ENCODE assay signal across 13 mouse cellular contexts in the genomic region with DNA sequence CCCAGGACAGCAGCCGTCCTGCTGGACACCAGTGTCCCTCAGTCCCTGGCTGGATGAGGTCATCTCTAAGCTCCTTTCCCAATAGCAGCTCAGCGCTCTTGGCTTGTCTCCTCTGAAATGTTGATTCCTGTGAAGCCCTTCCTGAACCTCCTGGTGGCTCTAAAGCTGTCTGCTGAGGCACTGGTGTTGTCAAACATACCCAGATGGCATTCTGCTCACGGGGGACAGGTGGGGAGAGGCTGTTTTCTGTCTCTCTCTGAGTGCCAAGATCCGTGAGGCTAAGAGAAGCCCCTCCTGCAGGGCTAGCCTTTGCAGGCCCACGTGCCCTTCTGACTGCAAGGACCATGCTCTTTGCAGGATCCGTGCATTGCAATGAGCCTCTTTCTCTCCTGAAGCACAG. TPM values are rescaled to one million over a fixed set of nuclear protein-coding genes. Genes with fewer than 3 reads are reported as not detected.
DNase-seq lines count a peak whose midpoint lies in the region; ATAC-seq and TF ChIP-seq lines count a peak whose summit lies in the region.
"Not testable (repeated sequence)": the region's sequence is repeated elsewhere in the genome, so short reads cannot be mapped to it uniquely, and the experiment has no call there.
"Had no signal": no experiment of that assay in that cellular context is flagged by ENCODE, and none has a peak within 500 bp of the region (broad histone marks: within the 10 kb centered on the region; RNA-seq: fewer than 3 reads in every experiment).

No protein-coding gene starts in this region.

- H3K4me2 ChIP-seq in hindbrain, postnatal 0 days (ENCODE audit: low read depth, low read length), result not testable (repeated sequence)

- H3K9me3 ChIP-seq in hindbrain, postnatal 0 days (ENCODE audit: low read length), result not testable (repeated sequence)

- intact Hi-C loops in left cerebral cortex, postnatal 4 days (cut with DNase I), result not testable (repeated sequence)

- not testable (repeated sequence) for H3K9ac ChIP-seq in hindbrain, postnatal 0 days (replicated peaks; ENCODE audit: low read length)

- not testable (repeated sequence) for H3K4me1 ChIP-seq in hindbrain, postnatal 0 days (ENCODE audit: insufficient read depth, low read length)

- not testable (repeated sequence) for H3K27ac ChIP-seq in hindbrain, postnatal 0 days

- 58% methylated on average over 6 of the region's 6 CpGs for WGBS in hindbrain, postnatal 0 days

- not testable (repeated sequence) for H3K27me3 ChIP-seq in hindbrain, postnatal 0 days (ENCODE audit: insufficient read depth, low read length)

- DNase-seq in brain, adult 2 months (ENCODE audit: low read depth, low spot score), result peak; percentile 96
- peak; percentile 95 for DNase-seq in cerebellum, adult 11-12 months
- peak; percentile 79 for DNase-seq in cerebellum, adult 8-10 months
- peak; percentile 76 to 80 for DNase-seq in cerebellum, postnatal 10 days
- DNase-seq in cerebellum, postnatal 36 days, result peak; percentile 79 to 84
- DNase-seq in hindbrain, postnatal 0 days (ENCODE audit: low spot score), result not testable (repeated sequence)
- DNase-seq in left cerebral cortex, postnatal 4 days, result peak; percentile 42

- ATAC-seq in hindbrain, postnatal 0 days, result 0 out of 2 replicates have a peak, but pooled peaks have one; percentile 21

- H3K36me3 ChIP-seq in hindbrain, postnatal 0 days (ENCODE audit: insufficient read depth, low read length), result not testable (repeated sequence)

- TF ChIP-seq CTCF in hindbrain, postnatal 0 days (IDR thresholded peaks at IDR 0.05; ENCODE audit: low read depth), result not testable (repeated sequence)

- H3K4me3 ChIP-seq in hindbrain, postnatal 0 days (ENCODE audit: low read length), result not testable (repeated sequence)

RNA-seq across cellular contexts. Expression of a gene that starts 51.9 kb away (rescaled TPM):
- 177 and 183 TPM in 2 replicates for total RNA-seq in hindbrain, postnatal 0 days (2014; rRNA removed)
- polyA plus RNA-seq in hindbrain, postnatal 0 days (2015; fragmentation: Nextera tagmentation; extraction: Ambion mirVana), result 162 and 167 TPM in 2 replicates
- total RNA-seq in left cerebral cortex, postnatal 4 days (2021), result 100 to 1,000 TPM; 267 to 276 TPM

RNA-seq across cellular contexts. Expression of a gene that starts 52.9 kb away (rescaled TPM):
- total RNA-seq in hindbrain, postnatal 0 days (2014; rRNA removed), result 0.68 TPM in 1 of 2 replicates, not detected in the other
- polyA plus RNA-seq in hindbrain, postnatal 0 days (2015; fragmentation: Nextera tagmentation; extraction: Ambion mirVana), result 0.13 and 0.15 TPM in 2 replicates
- under 1 TPM in 1 of 2 experiments, not detected in 1; 0.12 TPM for total RNA-seq in left cerebral cortex, postnatal 4 days (2021)
- total RNA-seq: adrenal gland, postnatal 25 days; forebrain, postnatal 0 days; gastrocnemius, adult 2 months; gastrocnemius, postnatal 14 days; gastrocnemius, postnatal 4 days; heart, postnatal 36 days had no signal
